Mouse (Mus musculus) neural tube, embryonic 13.5 days (tissue): ENCODE measurements around the gene Phka1. TPM values are rescaled to one million over a fixed set of nuclear protein-coding genes. Genes with fewer than 3 reads are reported as not detected.
A peak's percentile ranks its signal among the peaks of the same experiment; 100 is the strongest.

Experiments
- ATAC-seq: fragments of 200-750 bp; cut with Nextera tagmentation; 2 replicates; pipeline ENCODE4 v1.8.0; 2017; ENCODE audit warnings: low read depth, mild to moderate bottlenecking, moderate TSS enrichment, moderate library complexity
- H3K27ac ChIP-seq: fragments of 300-500 bp; sonication (generic); replicated peaks from 2 replicates; pipeline ENCODE4 v1.5.1; 2015; ENCODE audit warnings: moderate library complexity, mild to moderate bottlenecking, inconsistent platforms
- H3K27me3 ChIP-seq: fragments of 300-500 bp; sonication (generic); 2 replicates; pipeline ENCODE4 v1.6.1; 2015; ENCODE audit warnings: mild to moderate bottlenecking, inconsistent platforms
- H3K36me3 ChIP-seq: fragments of 300-500 bp; sonication (generic); 2 replicates; pipeline ENCODE4 v1.6.1; 2015; ENCODE audit warnings: mild to moderate bottlenecking, inconsistent platforms
- H3K4me1 ChIP-seq: fragments of 300-500 bp; sonication (generic); replicated peaks from 2 replicates; pipeline ENCODE4 v1.6.1; 2015; ENCODE audit warnings: inconsistent platforms
- H3K4me2 ChIP-seq: fragments of 300-500 bp; sonication (generic); 2 replicates; pipeline ENCODE4 v1.6.1; 2015; ENCODE audit warnings: inconsistent platforms, mild to moderate bottlenecking, moderate library complexity
- H3K4me3 ChIP-seq: fragments of 300-500 bp; sonication (generic); 2 replicates; pipeline ENCODE4 v1.5.1; 2015; ENCODE audit warnings: mild to moderate bottlenecking, inconsistent platforms
- H3K9ac ChIP-seq: fragments of 300-500 bp; sonication (generic); 2 replicates; pipeline ENCODE4 v1.6.1; 2015; ENCODE audit warnings: moderate library complexity, mild to moderate bottlenecking, inconsistent platforms
- H3K9me3 ChIP-seq: fragments of 300-500 bp; sonication (generic); 2 replicates; pipeline ENCODE4 v1.6.1; 2016; ENCODE audit warnings: inconsistent platforms
- WGBS: fragments of 180-500 bp; shearing (Covaris S2); methylation state at CpG from one replicate; pipeline ENCODE4 v1.1.7; 2015; 5-methylcytosine and 5-hydroxymethylcytosine counted together
- polyA plus RNA-seq: library from polyadenylated mRNA; unstranded; fragments of >200 nt; fragmentation: Nextera tagmentation; extraction: Ambion mirVana; gene quantifications from 2 replicates; pipeline ENCODE4 v1.2.1, GENCODE M21; 2015

Phka1 gene
- polyA plus RNA-seq, 1 experiment from 2014 or later: 7.6 TPM

- 90% methylated on average over 7 of the region's 7 CpGs for WGBS
- Histone ChIP-seq H3K36me3 (no peaks in the 10 kb centered on the region), H3K4me2 (no peak overlapping the region), H3K4me1 (no peaks in the 10 kb centered on the region), H3K9ac (no peak overlapping the region), H3K27ac (no peak overlapping the region), H3K4me3 (no peak overlapping the region), H3K27me3 (peaks cover 8% of the 10 kb centered on the region; the same call in 1 of the 2 replicates), H3K9me3 (no peaks in the 10 kb centered on the region)
- no peak for ATAC-seq
Observed at GRCm38 (mm10) chrX:102556906-102557305, 87.1 kb downstream of the Phka1 start.

GRCm38 (mm10) chrX:102509205-102509604, 134.8 kb downstream of the Phka1 start:
- no peak overlapping the region for H3K4me3 ChIP-seq
- H3K9me3 ChIP-seq: no peaks in the 10 kb centered on the region
- H3K4me2 ChIP-seq: no peak overlapping the region
- no peak for ATAC-seq
- H3K36me3 ChIP-seq: no peaks in the 10 kb centered on the region
- H3K9ac ChIP-seq: no peak overlapping the region
- H3K27ac ChIP-seq: no peak overlapping the region
- H3K4me1 ChIP-seq: no peaks in the 10 kb centered on the region
- 81% methylated on average over 4 of the region's 4 CpGs for WGBS
- peaks cover 40% of the 10 kb centered on the region for H3K27me3 ChIP-seq

GRCm38 (mm10) chrX:102504644-102505481, 139.2 kb downstream of the Phka1 start, which contains the start of gene Hdac8:
TSS of gene Hdac8 (minus strand) at chrX:102505359.
- WGBS: 15% methylated on average over 27 of the region's 27 CpGs
- Histone ChIP-seq H3K4me2 (peak within 1 kb of the TSS; percentile 59), H3K36me3 (no peaks in the 10 kb centered on the region), H3K9me3 (no peaks in the 10 kb centered on the region), H3K4me3 (peak within 1 kb of the TSS; percentile 49), H3K27me3 (peaks cover 36% of the 10 kb centered on the region), H3K4me1 (no peaks in the 10 kb centered on the region), H3K27ac (peak within 1 kb of the TSS; percentile 52; the same call in 1 of the 2 replicates), H3K9ac (peak within 1 kb of the TSS; percentile 64)
- ATAC-seq: peak; percentile 88

- Histone ChIP-seq H3K36me3 (no peaks in the 10 kb centered on the region), H3K9me3 (no peaks in the 10 kb centered on the region), H3K4me2 (peak overlapping the region; percentile 59), H3K4me3 (peak overlapping the region; percentile 49), H3K4me1 (no peaks in the 10 kb centered on the region), H3K27me3 (peaks cover 30% of the 10 kb centered on the region), H3K27ac (no peak overlapping the region), H3K9ac (peak overlapping the region; percentile 64)
- peak; percentile 49 for ATAC-seq
- WGBS: 41% methylated on average over 10 of the region's 10 CpGs
Observed at GRCm38 (mm10) chrX:102504179-102504578, 139.9 kb downstream of the Phka1 start.

- 73% methylated on average over 6 of the region's 6 CpGs for WGBS
- H3K9ac ChIP-seq: no peak overlapping the region
- no peak overlapping the region for H3K4me3 ChIP-seq
- H3K27ac ChIP-seq: no peak overlapping the region
- no peaks in the 10 kb centered on the region for H3K9me3 ChIP-seq
- H3K36me3 ChIP-seq: 0 out of 2 replicates have a peak, but pooled peaks cover 3% of the 10 kb centered on the region
- H3K27me3 ChIP-seq: peaks cover 9% of the 10 kb centered on the region; the same call in 1 of the 2 replicates
- ATAC-seq: no peak; the same call in 1 of the 2 replicates
- no peaks in the 10 kb centered on the region for H3K4me1 ChIP-seq
- H3K4me2 ChIP-seq: no peak overlapping the region
Observed at GRCm38 (mm10) chrX:102493992-102494730, 149.9 kb downstream of the Phka1 start.

GRCm38 (mm10) chrX:102485575-102485974, 158.5 kb downstream of the Phka1 start:
- 81% methylated on average over 7 of the region's 7 CpGs for WGBS
- Histone ChIP-seq H3K9me3 (no peaks in the 10 kb centered on the region), H3K9ac (no peak overlapping the region), H3K27me3 (peaks cover 12% of the 10 kb centered on the region; the same call in 1 of the 2 replicates), H3K4me3 (no peak overlapping the region), H3K36me3 (no peaks in the 10 kb centered on the region), H3K27ac (no peak overlapping the region), H3K4me2 (no peak overlapping the region), H3K4me1 (no peaks in the 10 kb centered on the region)
- no peak for ATAC-seq

- ATAC-seq: no peak
- no peaks in the 10 kb centered on the region for H3K4me1 ChIP-seq
- no peaks in the 10 kb centered on the region for H3K9me3 ChIP-seq
- H3K36me3 ChIP-seq: no peaks in the 10 kb centered on the region
- no peak overlapping the region for H3K4me3 ChIP-seq
- no peak overlapping the region for H3K9ac ChIP-seq
- H3K4me2 ChIP-seq: no peak overlapping the region
- no peak overlapping the region for H3K27ac ChIP-seq
- peaks cover 3% of the 10 kb centered on the region; the same call in 1 of the 2 replicates for H3K27me3 ChIP-seq
- WGBS: 83% methylated on average over 4 of the region's 4 CpGs
Observed at GRCm38 (mm10) chrX:102479665-102480064, 164.4 kb downstream of the Phka1 start.

- Histone ChIP-seq H3K36me3 (no peaks in the 10 kb centered on the region), H3K9ac (no peak overlapping the region), H3K27me3 (peaks cover 3% of the 10 kb centered on the region; the same call in 1 of the 2 replicates), H3K4me2 (no peak overlapping the region), H3K4me3 (no peak overlapping the region), H3K27ac (no peak overlapping the region), H3K9me3 (no peaks in the 10 kb centered on the region), H3K4me1 (no peaks in the 10 kb centered on the region)
- no peak for ATAC-seq
- WGBS: 34% methylated on average over 4 of the region's 4 CpGs
Observed at GRCm38 (mm10) chrX:102478965-102479364, 165.1 kb downstream of the Phka1 start.

- ATAC-seq: no peak
- Histone ChIP-seq H3K4me1 (no peaks in the 10 kb centered on the region), H3K27ac (no peak overlapping the region), H3K27me3 (0 out of 2 replicates have a peak, but pooled peaks cover 3% of the 10 kb centered on the region), H3K4me2 (no peak overlapping the region), H3K36me3 (no peaks in the 10 kb centered on the region), H3K4me3 (no peak overlapping the region), H3K9me3 (no peaks in the 10 kb centered on the region), H3K9ac (no peak overlapping the region)
- WGBS: 93% methylated on average over 3 of the region's 3 CpGs
Observed at GRCm38 (mm10) chrX:102478481-102478880, 165.6 kb downstream of the Phka1 start.

- Histone ChIP-seq H3K4me2 (no peak overlapping the region), H3K9me3 (no peaks in the 10 kb centered on the region), H3K4me3 (no peak overlapping the region), H3K27me3 (peaks cover 10% of the 10 kb centered on the region), H3K9ac (no peak overlapping the region), H3K4me1 (no peaks in the 10 kb centered on the region), H3K36me3 (no peaks in the 10 kb centered on the region), H3K27ac (no peak overlapping the region)
- WGBS: 42% methylated on average over 3 of the region's 3 CpGs
- no peak; the same call in 1 of the 2 replicates for ATAC-seq
Observed at GRCm38 (mm10) chrX:102476784-102477183, 167.3 kb downstream of the Phka1 start.

- no peak for ATAC-seq
- no peaks in the 10 kb centered on the region for H3K36me3 ChIP-seq
- H3K4me1 ChIP-seq: no peaks in the 10 kb centered on the region
- 79% methylated on average over 5 of the region's 5 CpGs for WGBS
- no peak overlapping the region for H3K9ac ChIP-seq
- H3K27me3 ChIP-seq: peaks cover 16% of the 10 kb centered on the region
- no peak overlapping the region for H3K4me3 ChIP-seq
- no peak overlapping the region for H3K4me2 ChIP-seq
- H3K27ac ChIP-seq: no peak overlapping the region
- no peaks in the 10 kb centered on the region for H3K9me3 ChIP-seq
Observed at GRCm38 (mm10) chrX:102475555-102475954, 168.5 kb downstream of the Phka1 start.
